Mouse (Mus musculus): ENCODE results near the gene 4930595D18Rik.

- TF ChIP-seq GATA1 (IDR thresholded peaks at IDR 0.05; ENCODE audit: low read length): no peak
- no peak for TF ChIP-seq TAL1 (IDR thresholded peaks at IDR 0.05; ENCODE audit: low read length)
Observed at GRCm38 (mm10) chr12:111165831-111166591, 18.3 kb downstream of the 4930595D18Rik start, which contains the start of gene Traf3.

Data from erythroblast, embryonic 14.5 days (primary cell).